Mouse (Mus musculus): Measurements from ENCODE around the gene Terf2. TPM values are rescaled to one million over a fixed set of nuclear protein-coding genes. Genes with fewer than 3 reads are reported as not detected.
"Not testable (repeated sequence)": the region's sequence is repeated elsewhere in the genome, so short reads cannot be mapped to it uniquely, and the experiment has no call there.

Gene Terf2
- polyA plus RNA-seq, 1 experiment from 2014 or later = 22.2 TPM

DNA sequence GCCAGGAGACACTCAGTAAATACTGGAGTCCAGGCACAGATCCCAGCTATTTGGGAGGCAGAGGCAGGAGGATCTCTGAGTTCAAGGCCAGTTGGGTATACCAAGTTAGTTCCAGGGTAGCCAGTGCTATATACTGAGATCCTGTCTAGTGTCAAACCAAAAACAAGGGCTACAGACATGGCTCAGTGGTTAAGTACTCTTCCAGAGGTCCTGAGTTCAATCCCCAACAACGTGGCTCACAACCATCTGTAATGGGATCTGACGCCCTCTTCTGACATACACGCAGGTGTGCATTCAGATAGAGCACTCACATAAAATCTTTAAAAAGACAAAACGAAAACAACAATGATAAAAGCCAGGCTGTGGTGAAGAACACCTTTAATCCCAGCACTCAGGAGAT, 46.9 kb downstream of the Terf2 start:
- no peak overlapping the region for H3K27ac ChIP-seq
- peaks cover 17% of the 10 kb centered on the region; the same call in 1 of the 2 replicates for H3K4me1 ChIP-seq (replicated peaks; ENCODE audit: control insufficient read depth, insufficient read depth, low read length)
- peaks cover 79% of the 10 kb centered on the region for H3K36me3 ChIP-seq (replicated peaks; ENCODE audit: control insufficient read depth, insufficient read depth)
- no peak for DNase-seq (ENCODE audit: low spot score)
- H3K4me3 ChIP-seq (replicated peaks; ENCODE audit: low read length) = no peak overlapping the region
- no peaks in the 10 kb centered on the region for H3K27me3 ChIP-seq (ENCODE audit: control insufficient read depth, insufficient read depth, low read length)
- WGBS = 94% methylated on average over 4 of the region's 4 CpGs
- ATAC-seq (ENCODE audit: low FRiP score) = no peak
- H3K9ac ChIP-seq = no peak overlapping the region
- H3K4me2 ChIP-seq (replicated peaks) = 0 out of 2 replicates have a peak overlapping the region, but pooled peaks have one; percentile 92
- no peaks in the 10 kb centered on the region for H3K9me3 ChIP-seq (ENCODE audit: control insufficient read depth, low read length)

DNA sequence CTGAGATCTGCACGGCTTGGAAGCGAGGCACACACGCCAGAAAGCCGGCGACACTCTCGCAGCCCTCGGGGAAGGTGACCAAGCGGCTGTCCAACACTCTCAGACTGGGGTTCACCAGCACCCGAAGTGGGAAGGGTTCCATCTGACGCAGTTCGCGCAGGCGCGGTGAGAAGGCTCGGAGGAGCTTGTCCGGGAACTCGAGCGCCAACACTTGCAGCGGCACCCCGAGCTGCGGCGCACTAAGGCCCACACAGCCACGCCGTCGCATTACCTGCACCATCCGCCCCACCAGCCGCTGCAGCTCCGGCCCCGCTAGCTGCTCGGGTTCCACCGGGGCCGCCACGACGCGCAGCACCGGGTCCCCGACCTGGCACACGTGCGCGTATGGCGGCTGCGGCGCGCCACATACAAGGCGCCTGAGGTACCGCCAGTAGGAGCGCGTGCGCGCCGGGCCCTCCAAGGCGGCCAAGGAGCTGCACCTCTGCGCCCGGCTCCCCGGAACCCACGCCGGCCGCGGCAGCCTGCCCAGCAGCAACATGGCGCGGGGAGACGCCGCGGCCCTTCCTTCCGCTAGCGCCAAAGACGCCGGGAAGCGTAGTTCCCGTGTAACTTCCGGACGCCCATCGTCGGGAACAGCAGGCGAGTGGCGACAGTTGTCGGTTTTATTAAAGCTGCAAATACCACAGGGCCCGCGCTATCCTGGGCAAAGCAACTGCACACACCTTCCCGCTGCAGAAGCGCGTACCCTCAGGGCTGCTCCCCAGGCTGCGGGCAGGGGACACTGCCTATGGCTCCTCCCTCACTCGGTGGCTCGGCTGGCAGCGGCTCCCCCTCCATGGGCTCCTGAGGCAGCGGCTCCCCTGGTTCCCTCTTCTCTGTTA, 48.0 kb downstream of the Terf2 start, which contains the start of gene Pdf:
Gene Pdf (minus strand): TSS at position 554 of the 881 bp plus-strand sequence.
- Histone ChIP-seq H3K27ac (peak within 1 kb of the TSS; percentile 90), H3K4me1 (replicated peaks; ENCODE audit: control insufficient read depth, insufficient read depth, low read length) (peaks cover 17% of the 10 kb centered on the region; the same call in 1 of the 2 replicates), H3K27me3 (ENCODE audit: control insufficient read depth, insufficient read depth, low read length) (no peaks in the 10 kb centered on the region), H3K4me3 (replicated peaks; ENCODE audit: low read length) (peak within 1 kb of the TSS; percentile 80), H3K9ac (peak within 1 kb of the TSS; percentile 90), H3K36me3 (replicated peaks; ENCODE audit: control insufficient read depth, insufficient read depth) (peaks cover 79% of the 10 kb centered on the region), H3K4me2 (replicated peaks) (peak within 1 kb of the TSS; percentile 92), H3K9me3 (ENCODE audit: control insufficient read depth, low read length) (no peaks in the 10 kb centered on the region)
- DNase-seq (ENCODE audit: low spot score) (peak; percentile 78), ATAC-seq (ENCODE audit: low FRiP score) (peak; percentile 86)
- WGBS = under 1% methylated on average over 84 of the region's 87 CpGs

DNA sequence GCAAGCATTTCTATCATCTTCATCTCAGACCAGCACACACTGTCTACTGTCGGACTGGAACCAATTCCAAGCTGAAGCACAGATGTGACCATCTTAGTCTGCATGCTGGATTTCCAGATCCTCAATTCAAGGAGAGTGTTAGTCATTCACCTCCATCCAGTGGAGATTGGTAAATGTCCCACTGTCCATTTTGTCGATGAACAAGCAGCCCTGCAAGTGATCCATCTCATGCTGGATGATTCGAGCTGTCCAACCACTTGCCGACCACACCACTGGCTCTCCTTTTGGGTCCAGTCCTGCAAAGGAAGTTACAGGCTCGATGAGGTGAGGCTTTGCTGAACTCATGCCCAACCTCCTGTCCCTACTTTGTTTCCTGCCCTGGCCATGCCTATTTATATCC, 49.4 kb downstream of the Terf2 start:
- peak overlapping the region; percentile 92; the same call in 1 of the 2 replicates for H3K4me2 ChIP-seq (replicated peaks)
- H3K9me3 ChIP-seq (ENCODE audit: control insufficient read depth, low read length) = no peaks in the 10 kb centered on the region
- H3K36me3 ChIP-seq (replicated peaks; ENCODE audit: control insufficient read depth, insufficient read depth) = peaks cover 79% of the 10 kb centered on the region
- H3K27me3 ChIP-seq (ENCODE audit: control insufficient read depth, insufficient read depth, low read length) = no peaks in the 10 kb centered on the region
- WGBS = 86% methylated on average over 5 of the region's 5 CpGs
- ATAC-seq (ENCODE audit: low FRiP score) (no peak), DNase-seq (ENCODE audit: low spot score) (no peak)
- H3K9ac ChIP-seq = no peak overlapping the region
- H3K4me1 ChIP-seq (replicated peaks; ENCODE audit: control insufficient read depth, insufficient read depth, low read length) = peaks cover 17% of the 10 kb centered on the region; the same call in 1 of the 2 replicates
- H3K4me3 ChIP-seq (replicated peaks; ENCODE audit: low read length) = no peak overlapping the region
- H3K27ac ChIP-seq = no peak overlapping the region

DNA sequence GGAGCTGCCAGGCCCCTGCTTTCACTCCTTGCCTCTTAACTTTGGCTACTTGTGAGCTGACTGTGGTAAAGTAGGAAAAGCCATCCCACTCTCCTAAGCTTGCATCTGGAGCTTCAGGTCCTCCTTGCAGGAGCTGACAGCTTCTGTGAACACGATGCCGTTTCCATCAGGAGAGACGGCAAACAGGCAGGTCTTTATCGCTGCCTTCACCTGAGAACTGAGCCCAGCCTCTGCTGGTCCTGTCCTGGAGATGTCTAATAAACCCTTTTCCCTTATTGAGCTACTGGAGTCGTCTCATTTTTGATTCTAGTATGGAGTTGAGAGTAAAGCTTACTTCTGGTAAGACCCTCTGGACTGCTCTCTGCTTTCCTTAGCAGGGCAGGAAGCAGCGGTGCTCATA, 50.9 kb downstream of the Terf2 start:
- no peak overlapping the region for H3K4me2 ChIP-seq (replicated peaks)
- DNase-seq (ENCODE audit: low spot score) (no peak), ATAC-seq (ENCODE audit: low FRiP score) (no peak)
- no peak overlapping the region for H3K27ac ChIP-seq
- H3K9me3 ChIP-seq (ENCODE audit: control insufficient read depth, low read length) = no peaks in the 10 kb centered on the region
- H3K9ac ChIP-seq = no peak overlapping the region
- WGBS = 94% methylated on average over 6 of the region's 6 CpGs
- peaks cover 79% of the 10 kb centered on the region for H3K36me3 ChIP-seq (replicated peaks; ENCODE audit: control insufficient read depth, insufficient read depth)
- no peak overlapping the region for H3K4me3 ChIP-seq (replicated peaks; ENCODE audit: low read length)
- no peaks in the 10 kb centered on the region for H3K27me3 ChIP-seq (ENCODE audit: control insufficient read depth, insufficient read depth, low read length)
- H3K4me1 ChIP-seq (replicated peaks; ENCODE audit: control insufficient read depth, insufficient read depth, low read length) = peaks cover 17% of the 10 kb centered on the region; the same call in 1 of the 2 replicates

DNA sequence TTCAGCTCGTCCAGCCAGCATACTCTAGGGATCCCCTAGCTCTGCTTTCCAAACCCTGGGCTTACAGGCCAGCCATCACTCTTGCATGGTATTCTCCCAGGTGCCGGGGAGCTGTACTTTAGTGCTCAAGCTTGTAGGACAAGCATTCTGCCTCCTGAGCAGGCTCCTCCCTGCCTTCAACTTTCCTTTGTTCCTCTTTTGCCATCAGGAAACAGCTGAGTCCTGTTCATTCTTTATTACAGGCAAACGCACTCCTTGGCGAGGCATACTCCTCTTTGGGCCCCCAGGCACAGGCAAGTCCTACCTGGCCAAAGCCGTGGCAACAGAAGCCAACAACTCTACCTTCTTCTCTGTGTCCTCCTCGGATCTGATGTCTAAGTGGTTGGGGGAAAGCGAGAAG, 55.7 kb downstream of the Terf2 start:
- ATAC-seq (ENCODE audit: low FRiP score) = no peak
- peaks cover 90% of the 10 kb centered on the region for H3K36me3 ChIP-seq (replicated peaks; ENCODE audit: control insufficient read depth, insufficient read depth)
- H3K9ac ChIP-seq = no peak overlapping the region
- H3K4me3 ChIP-seq (replicated peaks; ENCODE audit: low read length) = no peak overlapping the region
- H3K9me3 ChIP-seq (ENCODE audit: control insufficient read depth, low read length) = no peaks in the 10 kb centered on the region
- no peak for DNase-seq (ENCODE audit: low spot score)
- H3K27me3 ChIP-seq (ENCODE audit: control insufficient read depth, insufficient read depth, low read length) = no peaks in the 10 kb centered on the region
- 90% methylated on average over 7 of the region's 7 CpGs for WGBS
- H3K4me1 ChIP-seq (replicated peaks; ENCODE audit: control insufficient read depth, insufficient read depth, low read length) = no peaks in the 10 kb centered on the region
- no peak overlapping the region for H3K4me2 ChIP-seq (replicated peaks)
- H3K27ac ChIP-seq = no peak overlapping the region

DNA sequence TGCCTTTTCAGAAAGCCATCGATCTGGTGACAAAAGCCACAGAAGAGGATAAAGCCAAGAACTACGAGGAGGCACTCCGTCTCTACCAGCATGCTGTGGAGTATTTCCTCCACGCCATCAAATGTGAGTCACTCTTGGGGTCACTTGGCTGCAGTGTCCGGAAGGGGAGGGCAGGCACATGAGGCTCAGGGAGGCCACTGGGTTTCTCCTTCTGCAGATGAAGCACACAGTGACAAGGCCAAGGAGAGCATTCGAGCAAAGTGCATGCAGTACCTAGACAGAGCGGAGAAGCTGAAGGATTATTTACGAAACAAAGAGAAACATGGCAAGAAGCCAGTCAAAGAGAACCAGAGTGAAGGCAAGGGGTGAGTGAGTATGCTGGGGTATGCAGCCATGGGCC, 59.7 kb downstream of the Terf2 start:
- Histone ChIP-seq H3K4me2 (replicated peaks) (no peak overlapping the region), H3K36me3 (replicated peaks; ENCODE audit: control insufficient read depth, insufficient read depth) (peaks cover 51% of the 10 kb centered on the region), H3K4me1 (replicated peaks; ENCODE audit: control insufficient read depth, insufficient read depth, low read length) (peaks cover 14% of the 10 kb centered on the region), H3K27me3 (ENCODE audit: control insufficient read depth, insufficient read depth, low read length) (no peaks in the 10 kb centered on the region), H3K9ac (no peak overlapping the region), H3K27ac (no peak overlapping the region), H3K9me3 (ENCODE audit: control insufficient read depth, low read length) (no peaks in the 10 kb centered on the region), H3K4me3 (replicated peaks; ENCODE audit: low read length) (no peak overlapping the region)
- no peak for ATAC-seq (ENCODE audit: low FRiP score)
- no peak for DNase-seq (ENCODE audit: low spot score)
- WGBS = 90% methylated on average over 8 of the region's 8 CpGs

DNA sequence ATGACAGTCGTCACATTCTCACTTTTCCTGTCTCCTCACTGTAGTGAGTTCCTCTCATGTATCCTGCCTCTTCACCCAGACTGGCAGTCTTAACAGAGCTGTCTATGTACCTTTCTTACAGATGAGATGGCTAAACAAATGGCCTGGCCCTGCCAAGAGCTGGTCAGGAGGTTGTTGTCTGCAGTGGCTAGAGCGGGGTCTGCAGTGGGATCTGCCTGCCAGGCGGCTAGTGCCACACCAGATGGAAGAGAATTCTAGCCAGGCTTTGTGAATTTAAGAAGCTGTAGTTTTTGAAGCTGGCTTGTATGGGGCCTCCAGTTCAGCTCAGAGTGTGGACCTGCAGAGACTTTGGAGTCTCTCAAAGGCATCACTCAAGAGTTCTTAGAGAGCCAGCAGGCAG, 60.7 kb downstream of the Terf2 start:
- no peak overlapping the region for H3K4me2 ChIP-seq (replicated peaks)
- H3K4me3 ChIP-seq (replicated peaks; ENCODE audit: low read length) = no peak overlapping the region
- DNase-seq (ENCODE audit: low spot score) (no peak), ATAC-seq (ENCODE audit: low FRiP score) (no peak)
- peaks cover 41% of the 10 kb centered on the region for H3K36me3 ChIP-seq (replicated peaks; ENCODE audit: control insufficient read depth, insufficient read depth)
- no peaks in the 10 kb centered on the region for H3K27me3 ChIP-seq (ENCODE audit: control insufficient read depth, insufficient read depth, low read length)
- H3K27ac ChIP-seq = no peak overlapping the region
- peaks cover 14% of the 10 kb centered on the region for H3K4me1 ChIP-seq (replicated peaks; ENCODE audit: control insufficient read depth, insufficient read depth, low read length)
- H3K9me3 ChIP-seq (ENCODE audit: control insufficient read depth, low read length) = no peaks in the 10 kb centered on the region
- H3K9ac ChIP-seq = no peak overlapping the region
- 95% methylated on average over 3 of the region's 3 CpGs for WGBS

DNA sequence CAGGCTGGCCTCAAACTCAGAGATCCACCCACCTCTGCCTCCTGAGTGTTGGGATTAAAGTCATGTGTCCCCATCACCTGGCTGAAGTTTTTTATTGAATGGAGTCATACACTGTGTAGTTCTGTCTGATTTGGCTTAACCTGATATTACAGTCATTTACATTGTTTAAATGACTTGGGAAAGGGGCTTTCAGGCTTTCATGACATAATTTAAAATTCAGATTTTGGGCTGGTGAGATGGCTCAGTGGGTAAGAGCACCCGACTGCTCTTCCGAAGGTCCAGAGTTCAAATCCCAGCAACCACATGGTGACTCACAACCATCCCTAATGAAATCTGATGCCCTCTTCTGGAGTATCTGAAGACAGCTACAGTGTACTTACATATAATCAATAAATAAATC, 62.7 kb downstream of the Terf2 start:
- Histone ChIP-seq H3K36me3 (replicated peaks; ENCODE audit: control insufficient read depth, insufficient read depth) (peaks cover 21% of the 10 kb centered on the region), H3K4me1 (replicated peaks; ENCODE audit: control insufficient read depth, insufficient read depth, low read length) (peaks cover 14% of the 10 kb centered on the region)
- not testable (repeated sequence) for H3K4me2 ChIP-seq (replicated peaks); DNase-seq (ENCODE audit: low spot score); H3K9ac ChIP-seq; H3K9me3 ChIP-seq (ENCODE audit: control insufficient read depth, low read length); H3K4me3 ChIP-seq (replicated peaks; ENCODE audit: low read length); H3K27ac ChIP-seq; ATAC-seq (ENCODE audit: low FRiP score); H3K27me3 ChIP-seq (ENCODE audit: control insufficient read depth, insufficient read depth, low read length)
- WGBS = 94% methylated on average over 2 of the region's 2 CpGs

DNA sequence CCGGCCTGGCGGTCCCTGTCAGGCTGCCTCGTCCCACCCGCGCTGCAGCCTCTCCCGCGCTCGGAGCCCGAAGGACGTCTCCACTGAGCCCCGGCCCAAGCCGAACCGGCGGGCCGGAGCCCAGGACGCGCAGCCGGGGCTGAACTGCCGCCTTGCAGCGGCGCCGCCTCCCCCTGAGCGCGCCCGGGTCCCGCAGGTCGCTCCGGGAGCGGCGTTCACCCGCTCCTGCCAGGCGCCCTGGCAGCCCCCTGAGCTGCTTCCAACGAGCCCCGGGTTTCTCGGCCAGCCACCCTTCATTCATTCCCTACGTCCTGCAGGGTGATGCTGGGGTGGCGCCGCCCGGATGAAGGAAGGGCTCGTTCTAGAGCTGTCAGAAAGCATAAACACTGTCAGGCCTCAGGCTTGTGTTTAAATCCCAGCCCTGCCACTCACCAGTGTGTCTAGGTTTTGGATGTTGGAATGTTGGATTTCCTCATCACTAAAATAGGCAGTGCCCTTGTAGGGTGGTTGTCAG, 64.7 kb downstream of the Terf2 start:
- under 1% methylated on average over 33 of the region's 40 CpGs for WGBS
- peak overlapping the region; percentile 99 for H3K4me3 ChIP-seq (replicated peaks; ENCODE audit: low read length)
- no peak; the same call in 1 of the 2 replicates for ATAC-seq (ENCODE audit: low FRiP score)

More for the DNA sequence above, 64.7 kb downstream of the Terf2 start:
- H3K4me1 ChIP-seq (replicated peaks; ENCODE audit: control insufficient read depth, insufficient read depth, low read length) = peaks cover 14% of the 10 kb centered on the region
- peak overlapping the region; percentile 80 for H3K4me2 ChIP-seq (replicated peaks)
- H3K9ac ChIP-seq = peak overlapping the region; percentile 99
- no peaks in the 10 kb centered on the region for H3K27me3 ChIP-seq (ENCODE audit: control insufficient read depth, insufficient read depth, low read length)
- peak overlapping the region; percentile 84 for H3K27ac ChIP-seq
- peaks cover 11% of the 10 kb centered on the region for H3K36me3 ChIP-seq (replicated peaks; ENCODE audit: control insufficient read depth, insufficient read depth)
- DNase-seq (ENCODE audit: low spot score) = no peak
- no peaks in the 10 kb centered on the region for H3K9me3 ChIP-seq (ENCODE audit: control insufficient read depth, low read length)

All from hindbrain, embryonic 14.5 days (tissue).